Mouse (Mus musculus): ENCODE data around the gene Spsb3. TPM values are rescaled to one million over a fixed set of nuclear protein-coding genes. Genes with fewer than 3 reads are reported as not detected.

Gene Spsb3
- total RNA-seq, 2 experiments from 2014 or later: 58.6 to 63.3 TPM

- intact Hi-C loops (cut with DNase I): no loop called here
- DNase-seq (ENCODE audit: extremely low spot score in 1 of 2, low spot score in 2 of 2): no peak
- no peak overlapping the region for H3K27ac ChIP-seq
- H3K4me3 ChIP-seq: peak overlapping the region; percentile 76
- no peak for TF ChIP-seq CTCF (IDR thresholded peaks at IDR 0.05)
These were observed 34.9 kb upstream of the Spsb3 start for GRCm38 (mm10) chr17:24851381-24852125.

- intact Hi-C loops (cut with DNase I): no loop called here
- no peak overlapping the region for H3K27ac ChIP-seq
- TF ChIP-seq CTCF (IDR thresholded peaks at IDR 0.05): no peak
- no peak overlapping the region for H3K4me3 ChIP-seq
- DNase-seq (ENCODE audit: extremely low spot score in 1 of 2, low spot score in 2 of 2): no peak
These were observed 30.5 kb upstream of the Spsb3 start for GRCm38 (mm10) chr17:24855838-24856464.

- no peak overlapping the region for H3K4me3 ChIP-seq
- TF ChIP-seq CTCF (IDR thresholded peaks at IDR 0.05): no peak
- H3K27ac ChIP-seq: no peak overlapping the region
- no peak for DNase-seq (ENCODE audit: extremely low spot score in 1 of 2, low spot score in 2 of 2)
- intact Hi-C loops (cut with DNase I): no loop called here
These were observed 29.9 kb upstream of the Spsb3 start for GRCm38 (mm10) chr17:24856589-24856988.

GRCm38 (mm10) chr17:24857831-24858470 lies 28.5 kb upstream of the Spsb3 start:
- H3K4me3 ChIP-seq: no peak overlapping the region
- no peak for DNase-seq (ENCODE audit: extremely low spot score in 1 of 2, low spot score in 2 of 2)
- intact Hi-C loops (cut with DNase I): no loop called here
- TF ChIP-seq CTCF (IDR thresholded peaks at IDR 0.05): no peak
- H3K27ac ChIP-seq: no peak overlapping the region

GRCm38 (mm10) chr17:24858967-24859366 lies 27.5 kb upstream of the Spsb3 start:
- Histone ChIP-seq H3K27ac (no peak overlapping the region), H3K4me3 (no peak overlapping the region)
- DNase-seq (ENCODE audit: extremely low spot score in 1 of 2, low spot score in 2 of 2): no peak
- TF ChIP-seq CTCF (IDR thresholded peaks at IDR 0.05): no peak
- intact Hi-C loops (cut with DNase I): no loop called here

GRCm38 (mm10) chr17:24860076-24860475 lies 26.4 kb upstream of the Spsb3 start:
- intact Hi-C loops (cut with DNase I): no loop called here
- no peak for DNase-seq (ENCODE audit: extremely low spot score in 1 of 2, low spot score in 2 of 2)
- TF ChIP-seq CTCF (IDR thresholded peaks at IDR 0.05): no peak
- Histone ChIP-seq H3K27ac (no peak overlapping the region), H3K4me3 (no peak overlapping the region)

DNA sequence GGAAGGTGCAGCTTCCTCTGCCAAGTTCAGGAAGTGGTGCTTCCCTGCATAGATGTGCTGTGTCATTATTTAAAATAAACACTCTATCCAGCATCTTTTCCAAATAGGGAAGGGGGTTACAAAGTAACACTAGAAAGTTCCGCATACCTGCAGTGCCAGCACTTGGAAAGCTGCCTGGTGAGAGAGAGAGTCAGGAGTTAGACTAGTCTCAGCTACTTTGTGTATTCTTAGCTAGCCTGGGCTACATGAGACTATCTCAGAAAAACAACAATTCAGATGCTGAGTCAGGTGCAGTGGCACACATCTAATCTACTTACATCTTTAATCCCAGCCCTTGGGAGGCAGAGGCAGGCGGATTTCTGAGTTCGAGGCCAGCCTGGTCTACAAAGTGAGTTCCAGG lies 24.7 kb upstream of the Spsb3 start:
- TF ChIP-seq CTCF (IDR thresholded peaks at IDR 0.05): no peak
- DNase-seq (ENCODE audit: extremely low spot score in 1 of 2, low spot score in 2 of 2): no peak
- Histone ChIP-seq H3K4me3 (no peak overlapping the region), H3K27ac (no peak overlapping the region)
- intact Hi-C loops (cut with DNase I): no loop called here

- intact Hi-C loops (cut with DNase I): no loop called here
- DNase-seq (ENCODE audit: extremely low spot score in 1 of 2, low spot score in 2 of 2): no peak
- TF ChIP-seq CTCF (IDR thresholded peaks at IDR 0.05): no peak
- Histone ChIP-seq H3K27ac (no peak within 1 kb of the TSS), H3K4me3 (no peak within 1 kb of the TSS)
These were observed 20.7 kb upstream of the Spsb3 start, which contains the start of gene Igfals for GRCm38 (mm10) chr17:24865776-24866175. Igfals (plus strand) TSS chr17:24865997.

DNA sequence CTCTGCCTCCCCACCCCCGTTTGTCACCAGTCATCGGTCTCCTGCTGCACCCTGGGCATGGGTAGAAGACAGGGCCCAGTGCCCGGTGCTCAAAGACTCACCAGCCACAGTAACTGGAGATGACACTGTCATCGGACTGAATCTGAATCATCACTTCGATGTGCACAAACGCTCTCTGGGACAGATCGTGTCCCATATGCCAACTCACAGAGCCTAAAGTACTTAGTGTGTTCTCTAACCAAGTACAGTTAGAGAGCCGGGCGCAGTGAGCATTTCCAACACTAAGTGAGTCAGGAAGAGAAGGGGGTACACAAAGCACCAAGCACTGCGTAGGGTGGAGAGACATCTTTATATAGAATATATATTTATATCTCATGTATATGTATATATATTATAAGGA lies 18.5 kb upstream of the Spsb3 start:
- no peak for TF ChIP-seq CTCF (IDR thresholded peaks at IDR 0.05)
- Histone ChIP-seq H3K4me3 (no peak overlapping the region), H3K27ac (no peak overlapping the region; the same call in none of the 2 replicates)
- no peak for DNase-seq (ENCODE audit: extremely low spot score in 1 of 2, low spot score in 2 of 2)
- intact Hi-C loops (cut with DNase I): no loop called here

DNA sequence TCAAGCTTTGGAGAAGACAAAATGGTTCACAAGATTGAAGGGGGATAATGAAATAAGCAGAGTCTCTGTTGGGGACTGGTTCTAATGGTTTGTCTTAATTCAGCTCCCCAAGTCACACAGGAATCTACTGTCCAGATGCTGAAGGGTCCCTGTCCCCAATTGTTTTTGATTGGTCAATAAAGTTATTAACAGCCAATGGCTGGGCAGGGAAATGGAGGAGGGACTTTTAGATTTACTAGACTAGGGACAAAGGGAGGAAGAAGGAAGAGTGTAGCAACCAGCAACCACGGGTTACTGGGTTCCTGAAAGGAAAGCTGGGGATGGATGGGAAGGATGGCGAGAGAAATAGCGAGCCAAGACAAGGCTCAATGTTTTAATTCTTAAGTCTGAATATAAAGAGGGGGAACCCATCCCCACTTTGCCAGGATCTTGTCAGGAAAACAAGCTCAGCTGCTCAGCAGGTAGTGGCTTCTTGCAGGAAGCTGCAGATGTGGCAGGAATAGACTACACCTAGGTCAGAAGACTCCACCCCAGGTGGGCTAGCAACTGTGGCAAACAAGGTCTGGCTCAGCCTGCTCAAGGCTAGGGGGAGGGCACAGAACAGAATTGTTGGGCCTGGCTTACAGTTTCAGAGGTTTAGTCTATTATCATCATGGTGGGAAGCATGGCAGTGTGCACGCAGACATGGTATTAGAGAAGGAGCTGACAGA lies 12.6 kb upstream of the Spsb3 start:
- Histone ChIP-seq H3K27ac (no peak overlapping the region), H3K4me3 (no peak overlapping the region)
- intact Hi-C loops (cut with DNase I): no loop called here
- DNase-seq (ENCODE audit: extremely low spot score in 1 of 2, low spot score in 2 of 2): no peak
- no peak for TF ChIP-seq CTCF (IDR thresholded peaks at IDR 0.05)

DNA sequence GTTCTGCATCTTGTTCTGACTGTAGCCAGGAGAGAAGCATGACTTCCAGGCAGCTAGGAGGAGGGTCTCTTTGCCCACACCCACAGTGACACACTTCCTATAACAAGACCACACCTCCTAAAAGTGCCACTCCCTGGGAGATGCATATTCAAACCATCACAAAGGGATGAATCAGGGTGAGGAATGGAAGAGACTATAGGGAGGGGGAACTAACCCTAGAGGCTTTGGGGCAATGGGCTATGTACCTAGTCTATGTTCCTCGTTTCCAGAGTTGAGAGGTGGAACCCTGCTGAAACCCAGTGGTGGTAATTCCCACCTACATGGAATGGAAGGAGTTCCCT lies 12.1 kb upstream of the Spsb3 start:
- no peak overlapping the region for H3K4me3 ChIP-seq
- no peak for DNase-seq (ENCODE audit: extremely low spot score in 1 of 2, low spot score in 2 of 2)
- intact Hi-C loops (cut with DNase I): no loop called here
- no peak overlapping the region for H3K27ac ChIP-seq
- TF ChIP-seq CTCF (IDR thresholded peaks at IDR 0.05): no peak

DNA sequence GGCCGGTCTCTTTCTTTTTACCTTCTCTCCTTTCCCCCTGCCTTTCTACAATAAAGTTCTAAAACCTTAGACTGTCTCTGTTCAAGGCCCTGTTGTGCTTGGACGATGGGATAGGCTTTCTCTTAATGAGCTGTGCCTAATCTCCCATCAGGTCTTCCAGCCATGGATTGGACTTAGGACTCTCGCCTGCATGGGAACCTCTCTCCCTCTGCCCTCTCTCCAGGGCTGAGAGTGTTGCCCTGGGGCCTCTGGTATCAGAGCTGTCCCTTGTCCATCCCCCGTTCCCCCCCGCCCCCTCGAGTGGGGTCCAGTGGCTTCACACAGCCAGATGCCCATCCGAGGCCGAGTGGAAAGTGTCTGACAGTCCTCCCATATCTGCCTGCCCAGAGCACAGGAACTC lies 11.5 kb upstream of the Spsb3 start:
- no peak overlapping the region for H3K4me3 ChIP-seq
- TF ChIP-seq CTCF (IDR thresholded peaks at IDR 0.05): no peak
- DNase-seq (ENCODE audit: extremely low spot score in 1 of 2, low spot score in 2 of 2): no peak
- no peak overlapping the region for H3K27ac ChIP-seq
- intact Hi-C loops (cut with DNase I): no loop called here

Measured in left cerebral cortex, adult 2 months (tissue).